Mouse (Mus musculus) c-Kit-negative CD71-positive TER-119-positive erythroid progenitor cells, embryonic 14.5 days (primary cell): ENCODE measurements around the gene Acot13.
A peak's percentile ranks its signal among the peaks of the same experiment; 100 is the strongest.
"Not testable (repeated sequence)": the region's sequence is repeated elsewhere in the genome, so short reads cannot be mapped to it uniquely, and the experiment has no call there.

Experiments
- DNase-seq: peaks from one replicate; pipeline ENCODE4 v3.0.0-alpha.2; 2013; ENCODE audit warnings: low read depth, low spot score

Acot13 gene

DNA sequence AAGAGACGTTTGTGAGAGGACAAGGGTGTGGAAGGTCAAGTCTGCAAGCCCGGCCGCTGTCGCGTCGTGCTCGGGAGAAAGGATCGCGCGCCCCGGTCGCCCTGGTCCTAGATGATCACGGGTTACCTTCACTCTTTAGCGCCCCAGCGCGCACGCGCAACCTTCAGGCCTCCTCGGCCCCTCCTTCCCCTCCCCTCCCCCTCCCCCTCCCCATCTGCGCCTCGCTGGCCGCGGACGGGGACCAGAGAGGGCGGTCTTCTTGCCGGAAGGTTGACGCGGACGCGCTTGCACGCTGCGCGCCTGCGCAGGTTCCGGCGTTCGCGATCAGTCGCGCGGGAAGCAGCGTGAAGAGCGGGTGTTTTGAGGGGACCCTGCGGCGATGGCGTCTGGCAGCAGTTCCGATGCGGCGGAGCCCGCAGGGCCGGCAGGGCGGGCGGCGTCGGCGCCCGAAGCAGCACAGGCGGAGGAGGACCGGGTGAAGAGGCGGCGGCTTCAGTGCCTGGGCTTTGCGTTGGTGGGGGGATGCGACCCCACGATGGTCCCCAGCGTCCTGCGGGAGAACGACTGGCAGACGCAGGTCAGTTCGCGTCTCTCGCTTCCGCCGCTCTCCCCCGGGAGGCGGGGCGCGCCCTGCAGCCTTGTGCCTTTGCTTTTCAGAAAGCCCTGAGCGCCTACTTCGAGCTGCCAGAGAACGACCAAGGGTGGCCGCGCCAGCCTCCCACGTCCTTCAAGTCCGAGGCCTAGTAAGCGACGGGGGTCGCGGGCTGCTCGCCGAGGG lies at the start of gene Acot13, which contains the start of gene Tdp2:
Gene Acot13, minus strand, starts transcription at position 188 of the 778 bp plus-strand sequence.
Gene Tdp2, plus strand, starts transcription at position 327 of the 778 bp plus-strand sequence.
- peak; percentile 94 for DNase-seq

DNA sequence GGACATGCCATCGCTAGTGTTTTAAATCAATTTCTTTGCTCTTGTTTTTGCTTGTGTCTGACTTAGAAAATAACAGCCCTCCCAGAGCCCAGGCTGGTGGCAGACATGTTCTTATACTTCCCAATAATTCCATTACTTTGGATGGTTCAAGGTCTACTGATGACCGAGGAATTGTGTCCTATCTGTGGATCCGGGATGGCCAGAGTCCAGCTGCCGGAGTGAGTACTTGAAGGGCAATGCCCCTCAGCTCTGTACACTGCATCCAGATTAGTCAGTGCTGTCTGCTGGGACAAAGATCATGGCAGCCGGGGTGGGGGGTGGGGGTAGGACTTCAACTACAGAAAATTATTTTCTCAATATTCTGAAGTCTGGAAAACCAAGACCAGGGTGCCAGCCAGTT lies 49.4 kb upstream of the Acot13 start:
- DNase-seq, result no peak

DNA sequence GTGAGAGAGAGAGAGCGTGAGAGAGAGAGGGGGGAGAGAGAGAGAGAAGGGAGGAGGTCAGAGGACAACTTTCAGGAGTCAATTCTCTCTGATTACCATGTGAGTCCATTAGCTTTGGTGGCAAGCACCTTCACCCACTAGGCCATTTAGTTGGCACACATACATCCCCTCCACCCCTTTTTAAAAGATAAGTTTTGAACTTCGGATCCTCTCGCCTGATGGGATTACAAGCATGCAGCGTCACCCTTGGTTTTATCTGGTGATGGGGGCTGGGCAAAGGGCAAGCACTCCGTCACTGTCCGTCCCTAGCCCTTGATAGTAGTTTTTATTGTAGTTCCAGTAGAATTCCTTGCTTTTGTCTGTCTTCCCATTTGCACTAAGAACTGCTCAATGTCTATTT lies 48.9 kb upstream of the Acot13 start:
- no peak for DNase-seq

DNA sequence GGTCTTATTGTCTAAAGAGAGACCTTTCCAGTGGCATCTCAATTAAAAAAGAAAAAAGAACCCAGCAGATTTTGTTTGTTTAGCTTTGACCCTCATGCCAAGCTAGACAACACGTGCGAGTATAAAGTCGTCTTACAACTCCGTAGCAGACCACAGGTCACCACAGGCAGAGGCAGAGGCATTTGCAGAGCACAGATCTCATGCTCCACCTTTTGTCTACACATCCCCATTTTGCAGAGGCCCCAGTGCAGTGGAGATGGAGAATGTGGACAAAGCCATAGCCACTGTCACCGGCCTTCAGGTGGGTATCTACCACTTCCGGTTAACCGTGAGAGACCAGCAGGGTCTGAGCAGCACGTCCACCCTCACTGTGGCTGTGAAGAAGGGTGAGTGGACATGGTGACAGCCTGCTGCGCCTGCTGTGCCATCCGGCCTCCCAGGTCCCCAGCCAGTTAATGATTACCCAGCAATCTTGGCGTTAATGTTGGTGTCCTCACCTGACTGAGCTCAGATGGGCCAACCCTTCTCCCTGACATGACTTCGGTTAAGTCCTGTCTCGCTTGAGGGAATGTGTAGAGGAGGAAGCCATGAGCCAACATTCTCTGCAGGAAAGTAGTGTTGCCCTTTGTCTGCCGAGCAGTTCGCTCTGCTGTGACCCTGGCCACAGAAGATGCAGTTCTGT lies 48.2 kb upstream of the Acot13 start:
- no peak for DNase-seq

DNA sequence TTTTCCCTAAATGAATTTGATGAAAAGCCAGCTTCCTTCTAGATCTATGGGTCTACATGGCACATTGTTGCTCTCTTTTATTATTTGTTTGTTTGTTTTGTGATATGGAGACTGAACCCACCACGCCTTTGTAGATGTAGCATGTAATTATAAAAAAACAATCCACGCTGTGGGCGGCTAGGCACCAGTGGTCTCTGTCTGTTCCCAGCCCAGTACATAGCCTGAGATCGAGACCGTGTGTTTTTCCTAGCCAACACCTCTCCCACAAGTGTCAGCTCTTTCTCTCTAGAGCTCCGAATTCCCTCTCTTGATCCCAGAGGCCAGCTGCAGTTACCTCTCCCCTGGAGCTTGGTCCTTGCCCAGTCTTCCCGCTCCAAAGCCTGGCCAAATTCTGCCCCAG lies 36.9 kb upstream of the Acot13 start:
- DNase-seq, result no peak

DNA sequence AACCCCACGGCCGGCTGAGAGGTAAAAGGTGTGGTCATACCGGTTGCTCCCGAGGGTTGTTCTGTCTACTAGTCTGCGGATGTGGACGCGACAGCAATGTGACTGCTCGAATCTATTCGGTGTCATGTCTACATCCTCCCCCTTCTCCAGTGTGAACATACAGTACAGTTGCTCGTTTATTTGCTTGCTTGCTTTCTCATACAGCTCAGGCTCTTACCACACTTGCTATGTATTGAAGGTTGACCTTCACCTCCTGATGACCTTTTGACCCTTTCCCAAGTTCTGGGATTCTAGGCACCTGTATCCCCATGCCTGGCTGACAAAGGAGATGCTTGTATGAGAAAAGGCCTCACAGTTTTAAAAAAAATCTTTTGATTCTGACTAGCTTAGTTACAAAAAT lies 36.4 kb upstream of the Acot13 start:
- DNase-seq, result no peak

DNA sequence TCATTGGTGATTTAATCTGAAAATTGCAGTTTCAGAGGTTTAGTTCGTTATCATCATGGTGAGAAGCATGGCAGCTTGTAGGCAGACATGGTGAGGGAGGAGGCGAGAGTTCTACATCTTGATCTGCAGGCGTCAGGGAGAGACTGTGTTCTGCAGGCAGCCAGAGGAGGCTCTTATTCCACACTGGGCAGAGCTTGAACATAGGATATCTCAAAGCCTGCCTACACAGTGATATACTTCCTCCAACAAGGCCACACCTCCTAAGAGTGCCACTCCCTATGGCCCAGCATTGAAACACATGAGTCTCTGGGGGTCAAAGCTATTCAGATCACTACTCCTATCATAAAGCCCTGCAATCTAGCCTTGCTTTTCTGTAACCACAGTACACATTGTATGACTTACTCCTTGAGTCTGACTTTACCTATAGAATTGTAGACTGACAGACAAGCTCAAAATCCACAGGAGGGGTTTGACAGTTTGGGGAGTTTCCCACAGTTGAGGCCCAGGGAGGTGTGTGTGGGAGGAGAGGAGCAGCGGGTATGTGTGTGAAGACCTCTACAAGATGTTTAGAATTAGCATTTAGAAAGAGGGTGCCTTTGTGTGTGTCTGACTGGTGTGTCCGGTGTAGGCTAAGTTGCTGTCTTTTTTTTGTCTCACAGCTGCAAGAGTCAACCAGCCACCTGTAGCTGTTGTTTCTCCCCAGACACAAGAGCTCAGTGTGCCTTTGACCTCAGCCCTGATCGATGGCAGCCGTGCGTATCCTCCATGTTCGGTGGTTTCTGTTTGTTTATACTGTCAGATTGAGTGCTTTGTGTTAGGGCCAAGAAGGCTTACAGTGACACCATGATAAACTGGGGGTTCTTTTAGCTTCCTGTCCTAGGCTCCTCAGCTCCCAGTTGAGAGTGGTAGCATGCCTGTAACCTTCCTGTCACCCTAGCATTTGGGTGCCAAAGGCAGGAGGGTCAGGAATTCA lies 35.4 kb upstream of the Acot13 start:
- DNase-seq, result no peak

DNA sequence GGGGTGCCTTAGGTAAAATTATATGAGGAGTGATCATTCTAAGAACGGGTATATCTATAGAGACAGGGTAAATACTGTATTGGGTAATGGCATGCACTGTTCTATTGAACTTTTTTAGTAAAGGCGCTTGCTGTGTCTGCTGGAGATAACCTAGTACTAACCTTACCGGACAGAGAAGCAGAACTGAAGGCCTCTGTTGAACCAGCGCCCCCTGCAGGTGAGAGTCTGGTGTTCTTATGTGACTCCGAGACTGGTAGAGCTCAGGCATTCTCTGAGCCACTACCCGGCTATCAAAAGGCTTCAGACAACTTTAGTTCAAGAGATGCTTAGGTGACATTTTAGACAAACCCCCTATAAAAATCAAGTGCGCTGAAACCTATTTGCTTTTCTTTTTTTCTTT lies 31.2 kb upstream of the Acot13 start:
- peak; percentile 54 for DNase-seq

DNA sequence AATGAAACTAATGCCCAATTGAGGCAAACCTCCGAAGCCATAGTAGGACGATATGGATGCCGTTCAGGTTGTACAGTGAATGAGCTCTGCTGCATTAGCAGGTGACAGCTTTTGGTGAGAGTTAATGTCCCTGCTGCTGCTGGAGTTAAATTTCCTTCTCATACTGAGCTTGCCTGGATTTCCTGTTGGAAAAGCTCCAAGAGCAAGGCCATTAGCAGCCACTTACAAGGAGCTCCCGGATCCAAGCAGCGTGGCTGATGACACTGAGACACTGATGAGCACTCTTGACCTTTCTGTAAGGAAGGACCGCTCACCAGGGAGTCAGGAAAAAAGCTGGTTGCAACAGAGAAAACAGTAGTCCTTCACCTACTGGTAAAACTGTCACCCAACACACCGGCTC lies 30.7 kb upstream of the Acot13 start:
- DNase-seq, result no peak

DNA sequence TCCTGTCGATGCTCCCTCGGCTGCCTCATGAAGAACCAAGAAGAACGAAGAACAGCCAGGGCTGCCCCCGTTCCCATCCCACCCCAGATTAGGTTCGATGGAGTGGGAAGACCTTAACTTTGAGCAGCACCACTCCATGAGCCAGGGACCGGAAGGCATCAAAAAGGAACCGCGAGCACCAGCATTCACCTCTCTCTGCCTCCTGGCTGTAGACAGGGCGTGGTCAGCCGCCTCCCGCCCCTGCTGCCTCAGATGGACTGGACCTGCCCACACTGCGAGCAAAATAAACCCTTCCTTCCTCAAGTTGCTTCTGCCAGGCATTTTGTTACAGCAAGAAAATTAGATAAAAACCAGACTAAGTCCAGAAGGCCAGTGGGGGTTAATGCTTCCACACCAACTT lies 29.7 kb upstream of the Acot13 start:
- no peak for DNase-seq

DNA sequence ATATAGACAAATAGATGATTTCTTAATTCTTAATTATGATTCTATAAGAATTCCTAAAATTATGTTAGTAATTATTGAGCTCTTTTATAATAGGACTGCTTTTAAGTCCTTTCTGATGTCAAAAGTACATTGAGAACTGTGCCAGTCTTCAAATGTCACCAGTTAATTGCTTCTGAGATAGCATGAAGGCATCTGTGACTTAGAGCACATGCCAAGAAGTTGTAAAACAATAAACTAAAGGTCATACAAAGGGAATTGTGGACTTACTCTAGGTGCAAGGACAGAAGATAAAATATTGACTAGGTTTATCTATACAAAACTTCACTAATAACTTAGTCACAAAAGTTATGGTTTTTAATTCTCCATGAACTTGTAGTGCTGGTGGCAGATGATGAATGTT lies 27.8 kb upstream of the Acot13 start:
- DNase-seq, result no peak

DNA sequence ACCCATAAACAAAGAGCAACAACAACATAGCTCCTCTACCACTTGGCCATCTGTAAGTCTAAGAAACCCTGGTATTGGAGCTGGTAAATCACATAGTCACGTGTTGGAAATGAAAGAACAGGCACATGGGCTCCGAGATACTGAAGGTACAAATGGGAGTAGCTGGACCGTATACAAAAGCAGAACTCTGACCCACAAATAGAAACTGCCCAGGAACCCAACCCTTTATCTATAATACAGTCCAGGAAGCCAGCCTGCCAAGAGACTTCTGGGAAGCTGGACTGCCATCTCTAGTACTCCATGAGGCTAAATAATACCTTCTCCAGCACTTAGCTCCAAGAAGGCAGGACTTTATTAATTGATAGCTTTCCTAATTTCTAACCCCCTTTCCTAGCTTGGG lies 21.2 kb upstream of the Acot13 start:
- DNase-seq, result no peak

DNA sequence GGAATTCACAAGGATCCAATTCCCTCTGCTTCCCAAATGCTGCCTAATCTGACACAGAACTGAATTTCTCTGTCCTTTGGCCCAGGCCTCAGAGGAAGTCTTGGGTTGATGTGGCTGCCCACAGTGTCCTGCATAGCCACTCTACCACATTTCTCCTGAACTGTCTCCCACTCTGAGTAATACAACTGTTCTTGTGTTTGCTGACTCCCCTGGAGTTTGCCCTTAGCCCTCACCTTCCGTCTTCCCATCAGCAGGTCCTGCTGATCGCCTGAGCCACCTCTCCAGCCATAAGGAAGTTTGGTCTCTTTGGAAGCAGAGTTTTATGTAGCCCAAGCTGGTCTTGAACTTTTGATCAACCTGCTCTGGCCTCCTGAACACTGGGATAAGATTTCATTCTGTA lies 20.6 kb upstream of the Acot13 start:
- no peak for DNase-seq

DNA sequence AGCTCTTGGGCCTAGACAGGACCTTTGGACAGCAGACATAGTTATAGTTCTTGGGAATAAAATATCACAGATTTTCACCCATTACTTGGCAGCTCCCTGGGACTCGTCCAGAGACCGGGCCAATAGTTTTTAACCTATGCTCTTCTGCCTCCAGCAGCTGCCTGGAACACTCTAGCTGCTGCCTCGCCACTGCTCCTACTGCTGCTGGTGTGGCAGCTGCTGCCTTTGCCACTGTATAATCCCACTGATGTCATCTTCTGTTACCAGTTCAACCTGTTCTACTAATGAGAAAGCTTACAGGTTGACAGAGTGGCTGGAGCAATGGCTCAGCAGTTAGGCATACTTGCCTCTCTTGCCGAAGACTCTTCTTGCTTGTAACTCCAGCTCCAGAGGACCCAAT lies 18.0 kb upstream of the Acot13 start:
- no peak for DNase-seq

DNA sequence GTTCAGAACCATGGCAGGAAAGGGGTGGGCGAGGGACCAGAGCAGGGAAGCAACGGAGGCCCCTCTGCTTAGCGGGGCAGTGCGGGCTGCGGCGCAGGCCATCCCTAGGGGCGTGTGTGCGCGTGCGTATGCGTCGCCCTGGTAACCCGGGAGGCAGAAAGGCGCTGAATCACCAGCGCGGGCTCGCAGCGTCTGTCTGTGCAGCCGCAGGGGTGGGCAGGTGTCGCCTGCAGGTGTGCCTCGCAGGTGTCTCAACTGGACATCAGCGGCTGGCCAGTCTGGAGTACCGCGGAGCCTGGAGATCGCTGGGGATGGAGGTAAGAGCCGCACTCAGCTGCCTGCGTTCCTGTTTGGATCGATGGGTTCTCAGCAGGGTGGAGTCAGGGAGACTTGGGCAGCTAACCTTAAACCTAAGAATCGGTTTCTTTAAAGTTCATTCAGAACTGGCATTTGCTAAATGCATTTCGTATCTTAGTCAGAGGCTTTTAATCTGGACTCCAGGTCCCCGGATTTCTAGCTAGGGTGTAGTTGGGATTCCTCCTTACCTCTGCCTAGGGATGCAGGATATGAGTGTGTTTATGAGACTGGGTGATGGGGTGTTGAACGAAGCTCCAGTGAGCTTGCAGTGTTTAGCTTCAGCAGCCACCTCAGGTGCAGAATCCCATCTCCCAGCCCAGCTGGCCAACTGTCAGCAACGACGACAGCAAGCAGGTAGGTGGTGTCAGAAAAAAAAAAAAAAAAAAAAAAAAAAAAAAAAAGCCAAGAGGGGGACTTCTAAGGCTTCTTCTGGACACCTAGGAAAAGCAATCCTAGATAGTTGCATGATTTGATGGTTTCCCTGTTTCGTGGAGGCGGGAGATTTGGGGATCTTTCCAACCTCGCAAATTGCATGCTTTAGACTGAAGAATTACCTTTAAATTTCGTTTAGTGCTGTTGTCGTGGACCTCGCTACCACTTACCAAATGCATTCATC lies 13.9 kb upstream of the Acot13 start, which contains the start of gene D130043K22Rik:
Gene D130043K22Rik, plus strand, starts transcription at position 153 of the 973 bp plus-strand sequence.
- no peak for DNase-seq

DNA sequence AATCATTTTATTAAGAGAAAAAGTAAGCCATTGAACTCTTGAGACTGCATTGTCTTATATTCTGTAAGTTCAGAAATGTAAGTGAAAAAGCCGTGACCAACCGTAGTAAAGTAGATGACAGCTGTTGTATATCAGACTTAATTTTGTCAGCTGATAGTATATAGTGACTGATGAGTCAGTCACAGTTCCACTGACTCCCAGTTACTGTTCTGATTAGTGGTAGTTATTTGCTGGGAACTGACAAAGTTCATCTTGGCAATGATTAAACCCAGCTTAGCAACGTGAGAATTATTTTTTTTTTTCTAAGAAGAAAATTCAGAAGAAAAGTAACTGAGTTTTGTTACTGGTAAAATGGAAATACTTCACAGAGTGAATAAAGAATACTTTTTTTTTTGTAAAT lies 10.4 kb upstream of the Acot13 start:
- DNase-seq, result no peak

DNA sequence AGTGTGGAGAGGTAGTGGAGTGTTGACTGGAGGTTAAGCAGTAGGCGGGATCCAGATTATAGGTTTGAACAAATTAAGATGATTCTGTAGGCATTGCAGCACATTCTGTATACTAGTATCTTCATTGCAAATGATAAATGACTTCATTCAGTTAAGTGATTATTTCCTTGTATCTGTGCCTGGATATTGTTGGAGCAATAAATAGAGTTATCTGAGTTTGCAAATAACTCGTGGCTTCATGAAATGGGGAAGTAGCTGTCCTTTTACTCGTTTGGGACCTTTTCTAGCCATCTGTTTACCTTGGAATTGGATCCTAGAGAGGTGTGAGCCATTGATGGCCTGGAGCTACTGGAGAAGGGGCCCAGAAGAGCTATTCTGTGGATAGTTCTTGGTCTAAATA lies 8.5 kb upstream of the Acot13 start:
- DNase-seq, result no peak

DNA sequence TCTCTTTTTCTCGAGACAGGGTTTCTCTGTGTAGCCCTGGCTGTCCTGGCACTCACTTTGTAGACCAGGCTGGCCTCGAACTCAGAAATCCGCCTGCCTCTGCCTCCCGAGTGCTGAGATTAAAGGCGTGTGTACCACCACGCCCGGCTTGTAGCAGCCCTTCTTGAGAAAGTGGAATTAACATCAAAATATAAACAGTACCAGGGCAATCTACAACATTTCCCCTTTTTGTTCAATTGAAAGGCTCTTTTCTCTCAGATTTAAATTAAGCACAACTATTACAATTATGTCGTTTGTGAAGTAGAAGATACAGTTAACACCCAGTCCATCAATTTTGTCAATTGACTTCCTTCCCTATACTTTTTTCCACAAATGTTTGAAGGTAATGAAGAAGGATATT lies 6.4 kb upstream of the Acot13 start:
- DNase-seq, result not testable (repeated sequence)

DNA sequence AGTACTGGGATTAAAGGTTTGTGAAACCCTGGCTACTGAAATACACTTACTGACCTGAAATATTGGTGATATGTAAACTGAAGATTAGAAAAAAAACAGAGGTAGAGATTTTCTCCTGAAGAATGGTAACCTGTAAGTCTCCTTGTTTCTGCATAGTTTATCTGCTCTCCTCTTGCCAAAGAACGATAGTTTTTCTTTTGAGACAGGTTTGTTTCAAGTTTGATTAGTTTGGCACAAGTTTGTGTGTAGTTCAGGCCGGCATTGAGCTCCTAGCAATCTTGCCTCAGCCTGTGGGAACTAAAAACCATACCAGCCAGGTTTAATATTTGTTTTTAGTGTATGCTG lies 1.4 kb upstream of the Acot13 start:
- no peak for DNase-seq

DNA sequence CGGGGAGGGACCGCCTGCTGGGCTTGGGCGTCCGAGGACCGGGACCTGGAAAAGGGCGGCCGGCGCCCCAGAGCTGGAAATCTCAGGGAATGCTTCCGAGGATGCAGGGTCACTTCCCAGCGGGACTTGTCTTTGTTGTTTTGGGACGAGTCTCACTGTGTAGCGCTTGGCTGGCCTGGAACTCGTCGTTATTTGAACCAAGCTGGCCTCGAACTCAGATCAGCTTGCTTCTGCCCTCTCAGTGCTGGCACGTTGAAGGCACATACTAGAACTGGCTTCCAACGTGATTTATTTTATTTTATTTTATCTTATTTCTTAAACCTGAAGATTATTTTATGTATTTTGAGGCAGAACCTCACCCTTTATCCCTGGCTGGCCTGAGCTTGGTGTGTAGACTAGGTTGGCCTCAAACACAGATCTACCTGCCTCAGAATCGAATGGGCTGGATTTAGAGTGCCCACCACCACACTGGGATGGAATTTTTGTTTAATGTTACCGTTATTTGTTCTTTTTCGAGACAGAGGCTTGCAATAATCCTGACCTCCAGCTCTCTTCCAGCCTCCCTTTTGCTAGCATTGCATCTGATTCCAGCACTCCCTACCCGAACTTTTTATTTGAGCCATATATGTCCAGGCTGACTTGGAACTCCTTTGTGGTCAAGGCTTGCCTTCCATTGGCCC lies 931 bp upstream of the Acot13 start:
- peak; percentile 40 for DNase-seq
